Mouse (Mus musculus): ENCODE measurements around the gene Klc2. TPM values are rescaled to one million over a fixed set of nuclear protein-coding genes. Genes with fewer than 3 reads are reported as not detected.
"Not testable (repeated sequence)": the region's sequence is repeated elsewhere in the genome, so short reads cannot be mapped to it uniquely, and the experiment has no call there.

Klc2 gene
- total RNA-seq, 2 experiments from 2014 or later, result 3.9 to 10.9 TPM

DNA sequence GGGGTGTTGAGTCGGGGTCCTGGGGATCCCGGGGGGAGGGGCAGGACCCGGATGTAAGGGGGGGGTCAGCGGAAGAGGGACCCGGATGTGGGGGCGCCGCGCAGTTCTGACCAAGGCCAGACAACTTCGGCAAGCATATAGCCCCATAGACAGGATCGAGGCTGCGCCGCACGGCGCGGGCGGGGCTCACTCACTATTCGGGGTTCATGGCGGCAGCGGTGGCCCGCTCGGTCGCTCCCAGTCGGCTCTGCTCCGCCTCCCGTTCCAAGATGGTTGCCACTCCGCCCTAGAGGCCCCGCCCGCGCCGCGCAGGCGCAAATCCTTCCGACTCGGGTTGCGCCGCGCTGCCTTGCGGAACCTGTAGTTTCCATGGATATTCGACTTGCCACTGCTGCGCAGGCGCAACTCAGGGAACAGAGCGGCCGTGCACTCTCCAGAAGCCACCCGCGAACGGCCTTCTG is 11.6 kb downstream of the Klc2 start, which contains the start of gene Rab1b:
Gene Rab1b, minus strand, starts transcription at position 342 of the 461 bp plus-strand sequence.
- ATAC-seq (replicated peaks; ENCODE audit: poor library complexity, severe bottlenecking), result peak; percentile 90

DNA sequence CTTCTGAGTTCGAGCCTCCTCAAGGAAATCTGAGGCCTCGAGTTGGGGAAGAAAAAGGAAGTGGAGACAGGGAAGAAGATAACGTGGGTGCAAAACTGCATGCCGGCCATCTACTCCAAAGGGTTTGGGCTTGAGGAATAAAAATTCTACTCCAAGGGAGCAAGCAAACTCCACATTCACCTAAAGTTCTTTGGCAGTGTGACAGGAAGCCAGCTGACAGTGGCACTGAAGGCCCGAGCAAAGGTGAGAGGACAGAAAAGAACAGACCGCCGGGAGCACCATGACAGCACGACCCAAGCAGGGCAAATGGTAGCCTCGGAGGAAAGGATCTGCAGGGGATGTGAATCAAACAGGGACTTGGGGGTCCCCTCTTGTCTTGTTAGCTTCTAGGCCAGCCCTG is 12.3 kb downstream of the Klc2 start:
- ATAC-seq (replicated peaks; ENCODE audit: poor library complexity, severe bottlenecking), result no peak

DNA sequence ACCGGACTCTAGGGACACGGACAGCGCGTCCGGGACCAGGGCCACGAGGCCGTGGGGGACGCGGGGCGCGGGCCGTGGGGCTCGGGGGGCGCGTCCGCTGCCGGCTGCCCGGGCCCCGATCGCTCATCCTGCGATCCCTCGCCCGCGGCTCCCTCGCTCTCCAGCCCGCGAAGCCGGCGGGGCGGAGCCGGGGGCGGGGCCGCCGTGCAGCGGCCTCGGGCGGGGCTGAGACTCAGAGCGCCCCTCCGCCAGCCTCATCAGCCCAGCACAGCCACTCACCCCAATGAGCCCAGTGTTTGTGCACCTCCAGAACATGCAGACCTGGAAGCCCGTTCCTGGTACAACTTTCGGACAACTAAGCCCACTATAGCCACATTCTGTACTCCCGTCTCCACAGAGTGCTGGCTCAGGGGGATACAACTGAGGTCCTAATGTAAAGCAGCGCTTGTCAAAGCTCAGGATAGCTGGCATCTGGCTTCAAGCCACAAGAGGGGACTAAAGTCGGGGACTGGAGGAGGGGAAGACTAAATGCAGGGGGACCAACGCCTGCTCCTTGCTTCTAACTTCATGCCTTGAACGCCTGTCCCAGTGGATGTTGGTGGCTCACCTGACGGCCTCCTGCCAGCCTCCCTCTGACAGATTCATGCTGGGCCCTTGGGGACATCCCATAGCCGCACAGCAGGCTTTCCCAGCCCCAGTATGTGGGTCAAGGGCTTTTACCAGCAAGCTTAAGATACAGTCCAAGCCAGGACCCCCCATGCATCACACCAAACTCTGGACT is 19.8 kb downstream of the Klc2 start, which contains the start of gene Cnih2:
Gene Cnih2, minus strand, starts transcription at position 159 of the 781 bp plus-strand sequence.
- ATAC-seq (replicated peaks; ENCODE audit: poor library complexity, severe bottlenecking), result peak; percentile 45

DNA sequence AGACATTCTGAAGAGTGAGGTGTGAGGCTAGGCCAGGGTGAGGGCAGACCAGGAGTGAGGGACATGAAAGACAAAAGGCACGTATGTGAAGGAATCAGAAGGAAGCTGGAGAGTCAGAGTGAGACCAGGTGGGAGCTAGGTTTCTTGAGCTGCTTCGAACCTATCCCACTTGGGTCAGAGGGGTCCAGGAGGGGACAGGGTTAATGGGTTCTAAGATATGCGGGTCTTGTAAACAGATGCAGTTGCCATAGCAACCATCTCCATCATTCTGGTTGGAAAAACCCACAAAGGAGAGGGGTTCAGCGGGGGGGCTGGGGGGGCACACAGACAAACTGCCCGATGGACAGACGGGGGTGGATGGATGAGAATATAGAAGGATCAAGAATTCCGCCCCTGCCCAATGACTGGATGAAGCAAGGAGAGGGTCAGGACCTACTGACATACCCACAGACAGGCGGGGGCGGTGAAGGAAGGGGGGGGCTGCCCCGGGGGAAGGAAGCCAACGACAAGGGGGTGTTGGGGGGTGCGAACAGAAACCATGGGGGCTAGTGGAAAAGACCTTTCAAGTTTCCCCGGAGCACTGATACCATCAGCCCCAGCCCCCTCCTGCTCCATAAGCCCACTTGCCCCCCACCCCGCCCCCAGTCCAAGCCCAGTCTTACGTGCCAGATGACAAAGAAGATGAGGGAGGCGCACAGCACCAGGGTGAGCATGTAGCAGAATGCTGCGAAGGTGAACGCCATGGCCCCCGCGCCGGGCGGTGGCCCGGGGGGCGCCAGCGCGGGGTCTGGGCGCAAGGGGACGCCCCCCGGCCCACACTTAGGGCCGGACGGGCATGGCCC is 20.6 kb downstream of the Klc2 start:
- no peak for ATAC-seq (replicated peaks; ENCODE audit: poor library complexity, severe bottlenecking)

DNA sequence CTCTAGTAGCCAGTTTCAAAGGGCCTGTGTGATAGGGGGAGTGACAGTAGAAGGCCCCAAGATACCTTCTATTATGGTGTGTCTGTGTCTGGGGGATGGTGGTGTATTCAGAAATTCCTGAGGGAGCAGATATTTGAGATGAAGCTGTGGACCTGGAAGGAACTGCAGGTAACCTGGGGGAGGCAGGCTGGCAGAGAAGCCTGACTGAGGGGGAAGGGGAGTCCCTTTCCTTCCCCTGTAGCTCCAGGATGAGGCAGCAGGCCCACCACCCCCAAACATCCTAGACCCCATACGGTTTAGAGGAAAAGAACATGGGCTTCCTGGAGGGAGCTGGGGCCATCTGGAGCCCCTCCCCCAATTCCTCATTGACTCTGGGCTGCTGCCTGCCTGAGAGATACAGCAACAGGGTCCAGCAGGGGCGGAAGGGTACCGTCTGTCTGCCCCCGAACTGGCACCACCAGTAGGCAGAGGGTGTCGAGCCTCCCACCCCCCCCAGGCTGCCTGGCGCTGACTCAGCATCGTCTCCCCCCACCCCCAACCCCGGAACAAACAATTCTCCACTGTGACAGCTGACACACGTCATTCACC is 22.4 kb downstream of the Klc2 start:
- no peak for ATAC-seq (replicated peaks; ENCODE audit: poor library complexity, severe bottlenecking)

DNA sequence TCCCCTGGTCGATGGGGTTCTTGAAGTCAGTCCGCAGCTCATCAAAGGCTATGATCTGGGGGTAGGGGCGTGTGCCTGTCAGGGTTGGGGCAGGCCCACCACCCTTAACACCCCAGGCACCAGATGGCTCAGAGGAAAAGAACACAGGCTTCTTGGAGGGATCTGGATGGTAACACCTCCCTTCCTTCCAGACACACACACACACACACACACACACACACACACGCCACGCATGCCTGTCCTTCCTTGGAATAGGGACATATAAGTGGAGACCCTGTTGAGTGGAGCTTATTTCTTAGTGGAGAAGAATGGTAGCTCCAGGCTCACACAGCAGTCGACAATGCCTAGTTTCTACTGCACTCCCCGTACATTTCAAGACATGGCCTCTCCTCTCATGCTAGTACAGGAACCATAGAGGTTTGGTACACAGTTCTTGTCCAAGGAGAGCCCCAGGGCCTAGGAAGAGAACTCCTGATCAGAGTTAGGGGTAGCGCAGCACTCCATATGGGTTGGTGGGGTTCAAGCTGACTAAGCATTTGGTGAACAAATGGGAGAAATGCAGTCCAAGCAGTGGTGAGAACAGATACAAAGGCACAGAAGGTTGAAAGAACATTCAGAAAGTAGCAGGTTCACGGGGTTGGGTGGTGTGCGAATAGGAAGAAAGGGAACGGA is 23.5 kb downstream of the Klc2 start:
- no peak for ATAC-seq (replicated peaks; ENCODE audit: poor library complexity, severe bottlenecking)

DNA sequence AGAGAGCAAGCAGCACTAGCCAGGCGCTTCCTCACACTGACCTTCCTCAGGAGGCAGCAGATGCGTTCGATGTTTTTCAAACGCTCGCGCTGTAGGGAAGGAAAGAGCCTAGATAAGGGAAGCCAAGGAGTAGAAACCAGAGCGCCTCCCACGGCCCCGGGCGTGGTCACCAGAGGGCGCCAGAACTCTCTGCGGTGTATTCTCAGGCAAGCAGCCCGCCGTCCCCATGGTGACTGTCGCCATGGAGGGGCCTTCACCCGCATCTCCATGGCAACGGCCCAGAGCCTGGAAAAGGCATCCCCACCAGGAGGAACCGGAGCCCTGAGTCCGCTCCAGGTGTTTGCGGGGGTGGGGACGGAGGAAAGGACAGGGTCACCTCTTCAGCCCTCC is 24.1 kb downstream of the Klc2 start:
- peak; percentile 91 for ATAC-seq (replicated peaks; ENCODE audit: poor library complexity, severe bottlenecking)

DNA sequence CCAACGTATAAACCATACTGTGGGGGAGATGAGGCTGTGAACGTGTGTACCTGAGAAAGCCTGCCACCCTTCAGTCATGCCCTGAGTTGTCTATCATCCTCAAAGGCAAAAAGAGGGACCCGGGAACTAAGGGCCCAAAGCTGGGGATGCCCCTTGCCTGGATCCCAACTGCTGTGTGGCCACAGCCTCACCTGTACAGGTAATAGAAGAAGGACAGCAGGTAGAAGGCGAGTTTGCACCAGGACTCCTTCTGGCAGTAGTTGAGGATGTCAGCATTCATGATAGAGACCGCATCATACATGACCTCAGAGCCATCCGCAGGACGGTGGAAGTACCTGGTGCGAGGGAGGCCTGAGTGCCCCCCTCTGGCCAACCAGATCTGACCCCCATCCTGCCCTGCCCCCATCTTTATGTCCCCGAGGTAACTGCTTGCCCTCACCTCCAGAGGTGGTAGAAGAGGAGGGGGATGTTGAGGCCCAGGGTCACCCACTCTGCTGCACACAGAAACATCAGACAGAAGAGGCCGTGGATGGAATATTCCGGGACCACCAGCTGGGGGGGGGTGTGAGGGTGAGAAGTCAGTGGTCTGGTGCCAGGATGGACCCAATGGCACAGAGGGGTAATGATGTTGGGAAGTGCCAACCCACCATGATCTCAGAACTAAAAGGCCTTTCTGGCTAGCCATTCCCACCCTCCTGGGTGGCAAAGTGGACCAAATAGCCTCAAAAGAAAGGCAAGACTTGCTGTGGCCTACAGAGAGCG is 24.7 kb downstream of the Klc2 start:
- ATAC-seq (replicated peaks; ENCODE audit: poor library complexity, severe bottlenecking), result no peak

DNA sequence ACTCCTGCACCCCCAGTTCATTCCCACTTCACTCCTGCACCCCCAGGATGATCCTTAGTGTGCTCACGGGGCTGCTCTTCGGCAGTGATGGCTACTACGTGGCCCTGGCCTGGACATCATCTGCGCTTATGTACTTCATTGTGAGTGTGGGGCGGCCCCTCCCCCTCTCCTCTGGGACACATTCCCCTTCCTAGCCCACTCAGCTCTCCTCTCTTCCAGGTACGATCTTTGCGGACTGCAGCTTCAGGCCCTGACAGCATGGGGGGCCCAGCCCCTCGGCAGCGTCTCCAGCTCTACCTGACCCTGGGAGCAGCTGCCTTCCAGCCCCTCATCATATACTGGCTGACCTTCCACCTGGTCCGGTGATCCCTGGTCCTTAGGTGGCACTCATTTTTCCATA is 26.3 kb downstream of the Klc2 start:
- ATAC-seq (replicated peaks; ENCODE audit: poor library complexity, severe bottlenecking), result no peak

DNA sequence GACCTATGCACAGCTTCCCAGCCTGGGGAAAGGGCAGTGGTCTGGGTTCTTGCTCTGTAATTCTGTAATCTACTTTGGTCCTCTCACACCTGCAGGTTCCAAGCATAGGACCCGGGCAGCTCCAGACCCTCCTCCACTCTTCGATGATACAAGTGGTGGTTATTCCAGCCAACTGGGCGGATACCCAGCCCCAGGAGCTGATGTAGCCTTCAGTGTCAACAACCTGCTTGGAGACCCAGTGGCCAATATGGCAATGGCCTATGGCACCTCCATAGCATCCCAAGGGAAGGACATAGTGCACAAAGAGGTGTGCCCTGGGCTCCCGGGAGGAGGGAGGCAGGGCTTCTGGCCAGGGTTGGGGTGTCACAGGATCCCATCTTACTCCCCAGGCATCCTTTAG is 29.0 kb downstream of the Klc2 start:
- no peak for ATAC-seq (replicated peaks; ENCODE audit: poor library complexity, severe bottlenecking)

DNA sequence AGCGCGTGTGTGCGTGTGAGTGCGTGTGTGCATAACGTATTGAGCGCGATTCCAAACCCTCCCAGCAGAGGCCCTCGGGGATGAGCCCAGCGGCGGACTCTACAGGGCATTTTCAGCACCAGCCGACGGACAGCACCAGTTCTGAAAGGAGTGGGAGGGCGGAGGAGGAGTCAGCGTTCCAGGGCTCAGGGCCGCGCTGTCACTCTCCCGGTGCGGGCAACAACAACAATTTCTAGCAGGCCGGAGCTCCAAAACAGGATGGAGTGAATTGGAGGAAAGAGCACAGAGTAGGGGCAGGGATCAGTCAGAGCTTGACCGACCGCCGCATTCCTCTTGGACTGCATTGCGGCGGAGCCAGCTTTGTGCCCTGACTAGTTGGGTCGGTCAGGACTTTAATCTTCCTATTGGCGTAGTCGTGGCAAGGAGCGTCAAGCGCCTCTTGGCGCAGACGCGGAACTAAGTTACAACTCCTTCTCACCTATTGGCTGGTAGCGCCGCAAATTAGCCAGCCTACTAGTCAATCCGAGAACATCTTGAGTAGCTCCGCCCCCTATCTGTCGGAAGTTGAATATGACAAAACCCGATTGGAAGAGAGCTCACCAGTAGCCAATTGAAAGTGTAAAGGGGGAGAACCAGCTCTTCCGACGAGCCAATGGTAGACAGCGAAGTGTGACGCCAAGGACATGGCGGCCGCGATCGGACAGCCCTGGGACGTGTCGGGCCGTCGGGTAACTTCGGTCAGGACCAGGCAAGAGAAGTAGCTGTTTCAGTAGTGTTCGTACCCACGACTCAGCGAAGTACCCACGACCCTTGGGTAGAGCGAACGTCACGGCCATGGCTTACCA is 30.3 kb downstream of the Klc2 start, which contains the start of gene Yif1a:
Gene Yif1a, plus strand, starts transcription at position 655 of the 845 bp plus-strand sequence.
- peak; percentile 86 for ATAC-seq (replicated peaks; ENCODE audit: poor library complexity, severe bottlenecking)

DNA sequence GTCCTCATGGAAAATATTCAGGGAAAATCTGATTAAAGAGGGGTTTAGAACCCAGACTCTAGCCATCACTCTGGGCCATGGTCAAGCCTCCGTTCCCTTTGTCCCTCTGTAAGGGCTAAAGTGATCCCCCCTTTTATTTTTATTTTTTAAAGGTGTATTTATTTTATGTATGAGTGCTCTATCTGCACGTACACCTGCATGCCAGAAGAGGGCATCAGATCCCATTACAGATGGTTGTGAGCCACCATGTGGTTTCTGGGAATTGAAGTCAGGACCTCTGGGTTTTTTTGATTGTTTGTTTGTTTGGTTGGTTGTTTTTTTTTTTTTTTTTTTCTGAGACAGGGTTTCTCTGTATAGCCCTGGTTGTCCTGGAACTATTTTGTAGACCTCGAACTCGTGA is 31.8 kb downstream of the Klc2 start:
- ATAC-seq (replicated peaks; ENCODE audit: poor library complexity, severe bottlenecking), result not testable (repeated sequence)

DNA sequence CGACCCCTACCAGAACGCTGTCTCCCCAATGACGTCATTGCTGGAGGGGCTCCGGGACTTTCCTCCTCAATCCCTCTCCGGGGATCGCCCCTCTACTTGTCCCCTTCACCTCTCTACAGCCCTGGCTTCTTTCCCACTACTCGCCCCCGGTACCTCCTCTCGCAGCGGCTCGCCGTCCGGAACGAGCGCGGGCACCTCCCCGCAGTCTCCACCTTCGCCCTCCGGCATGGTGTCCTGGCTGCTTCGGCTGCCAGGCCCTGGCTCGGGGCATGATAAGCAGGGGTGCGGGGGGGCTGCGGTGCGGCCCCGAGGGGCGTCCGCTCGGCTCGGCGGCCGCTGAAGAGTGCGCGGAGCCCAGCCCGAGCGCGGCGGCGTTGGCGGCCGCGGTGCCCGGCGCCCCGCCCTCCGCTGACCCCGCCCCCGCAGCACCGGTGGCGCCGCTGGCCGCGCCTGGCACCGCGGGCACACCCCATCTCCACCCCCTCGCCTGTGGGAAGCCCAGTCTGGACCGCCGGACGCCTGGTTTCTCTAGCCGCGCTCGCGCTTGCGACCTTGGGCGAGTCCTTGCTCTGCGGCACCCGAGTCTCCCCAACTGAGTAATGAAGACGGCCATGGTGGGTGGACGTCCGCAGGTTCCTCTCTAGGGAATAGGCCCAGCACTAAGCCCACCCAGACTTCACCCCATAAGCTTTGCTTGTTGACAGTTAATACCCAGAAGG is 33.1 kb downstream of the Klc2 start, which contains the start of gene Tmem151a:
Gene Tmem151a, minus strand, starts transcription at position 387 of the 719 bp plus-strand sequence.
- peak; percentile 17; the same call in 1 of the 2 replicates for ATAC-seq (replicated peaks; ENCODE audit: poor library complexity, severe bottlenecking)

DNA sequence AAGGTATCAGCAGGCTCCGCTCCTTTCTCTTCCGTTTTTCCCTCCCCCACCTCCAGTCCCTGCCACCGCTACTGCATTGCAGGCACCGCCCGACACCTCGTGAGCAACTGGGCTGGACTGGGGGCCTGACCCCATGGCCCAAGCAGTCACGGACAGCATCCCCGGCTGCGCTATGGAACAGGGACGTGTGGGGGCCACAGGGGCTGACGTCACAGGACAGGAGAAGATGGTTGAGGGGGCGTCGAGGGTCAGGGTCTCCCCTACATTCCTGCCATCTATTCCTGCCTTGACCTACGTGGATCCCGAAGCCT is 33.6 kb downstream of the Klc2 start:
- ATAC-seq (replicated peaks; ENCODE audit: poor library complexity, severe bottlenecking), result no peak

DNA sequence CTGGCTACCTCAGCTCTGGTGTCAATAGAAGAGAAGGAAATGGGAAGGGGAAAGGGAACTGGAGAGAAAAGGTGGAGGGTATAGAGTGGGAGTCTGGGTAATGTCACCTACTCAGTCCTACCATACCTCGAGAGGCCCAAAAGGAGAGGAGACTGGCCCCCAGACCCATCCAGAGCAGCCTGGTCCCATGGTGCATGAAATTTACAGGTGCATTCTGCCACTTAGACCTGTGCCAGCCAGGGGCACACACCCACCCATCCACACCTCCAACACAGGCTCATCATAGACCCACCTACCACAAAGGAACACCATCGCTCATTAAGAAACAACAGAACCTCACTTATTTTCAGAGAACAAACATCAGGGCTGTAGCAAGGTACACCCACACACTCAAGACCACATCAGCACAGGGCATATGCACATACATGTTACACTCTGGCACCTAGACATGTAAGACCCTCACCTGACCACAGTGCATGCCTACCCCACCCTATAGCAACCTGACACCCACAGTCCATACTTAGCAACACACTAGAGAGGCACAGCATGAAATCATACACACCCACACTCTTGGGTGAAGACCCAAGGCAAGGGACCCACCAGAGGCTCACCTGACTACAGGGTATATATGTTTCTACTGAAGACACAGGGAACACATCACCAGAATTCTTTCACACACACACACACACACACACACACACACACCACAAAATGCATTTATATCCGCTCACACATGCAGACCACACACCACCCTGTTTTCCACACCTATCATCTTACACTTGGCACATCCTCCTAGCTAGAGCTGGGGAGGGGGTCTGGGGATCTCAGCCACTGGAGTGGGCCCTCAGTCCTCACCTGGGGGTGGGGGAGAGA is 34.2 kb downstream of the Klc2 start:
- no peak for ATAC-seq (replicated peaks; ENCODE audit: poor library complexity, severe bottlenecking)

DNA sequence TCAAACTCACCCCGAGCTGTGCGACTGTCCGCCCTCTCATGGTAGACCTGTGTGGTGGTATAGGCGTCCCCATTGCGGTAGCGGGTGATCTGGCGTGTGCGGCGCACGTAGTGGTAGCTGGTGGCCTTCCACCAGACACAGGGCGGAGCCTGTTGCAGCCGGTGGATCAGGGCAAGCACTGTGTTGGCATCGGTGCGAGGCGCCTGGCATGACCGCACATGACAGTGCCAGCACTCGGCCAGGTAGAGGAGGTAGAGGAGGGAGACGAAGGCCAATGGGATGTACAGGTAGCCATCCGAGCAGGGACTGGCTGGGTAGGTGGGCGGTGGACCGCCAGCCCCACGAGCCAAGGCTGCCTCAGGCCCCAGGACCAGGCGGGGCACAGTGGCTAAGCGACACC is 35.8 kb downstream of the Klc2 start:
- ATAC-seq (replicated peaks; ENCODE audit: poor library complexity, severe bottlenecking), result no peak

DNA sequence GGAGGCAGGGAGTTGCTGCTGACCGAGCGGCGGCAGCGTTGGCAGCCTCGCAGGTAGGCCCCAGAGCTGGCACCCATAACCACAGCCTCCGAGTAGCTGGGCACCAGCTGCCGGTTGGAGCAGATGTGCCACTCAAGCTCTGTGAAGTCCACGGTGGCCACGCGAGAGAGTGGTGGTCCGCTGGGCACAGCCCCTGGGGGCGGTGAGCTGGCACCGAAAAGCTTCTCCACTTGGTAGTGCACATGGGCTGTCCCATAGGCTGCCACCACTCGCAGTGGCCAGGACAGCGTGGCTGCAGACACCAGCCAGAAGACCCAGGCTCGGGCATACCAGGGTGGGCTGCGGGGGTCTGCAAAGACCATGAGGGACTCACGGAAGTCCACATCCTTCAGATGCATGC is 36.4 kb downstream of the Klc2 start:
- no peak for ATAC-seq (replicated peaks; ENCODE audit: poor library complexity, severe bottlenecking)

Measured in granulocyte monocyte progenitor cell, adult 5-6 weeks (primary cell).